Mouse (Mus musculus) neural tube, embryonic 11.5 days (tissue): ENCODE data around the gene Cdh3. TPM values are rescaled to one million over a fixed set of nuclear protein-coding genes. Genes with fewer than 3 reads are reported as not detected.
"Not testable (repeated sequence)": the region's sequence is repeated elsewhere in the genome, so short reads cannot be mapped to it uniquely, and the experiment has no call there.

ENCODE experiments used
- ATAC-seq: fragments of 200-750 bp; cut with Nextera tagmentation; 2 replicates; pipeline ENCODE4 v1.8.0; 2017; ENCODE audit warnings: moderate number of reproducible peaks, mild to moderate bottlenecking, moderate TSS enrichment, moderate library complexity; ENCODE audit not compliant: insufficient read depth, low FRiP score, low TSS enrichment
- DNase-seq: peaks from one replicate; pipeline ENCODE4 v3.0.0-alpha.2; 2015; ENCODE audit warnings: low spot score
- H3K27ac ChIP-seq: fragments of 300-500 bp; sonication (generic); 2 replicates; pipeline ENCODE4 v1.5.1; 2014; ENCODE audit warnings: low read depth, mild to moderate bottlenecking, low read length
- H3K27me3 ChIP-seq: fragments of 300-500 bp; sonication (generic); 2 replicates; pipeline ENCODE4 v1.6.1; 2014; ENCODE audit warnings: mild to moderate bottlenecking, low read length, mixed read lengths; ENCODE audit not compliant: control insufficient read depth, insufficient read depth
- H3K36me3 ChIP-seq: fragments of 300-500 bp; sonication (generic); 2 replicates; pipeline ENCODE4 v1.6.1; 2014; ENCODE audit warnings: mild to moderate bottlenecking, low read length, moderate library complexity, mixed read lengths; ENCODE audit not compliant: control insufficient read depth, insufficient read depth
- H3K4me1 ChIP-seq: fragments of 300-500 bp; sonication (generic); 2 replicates; pipeline ENCODE4 v1.6.1; 2014; ENCODE audit warnings: low read length, mixed read lengths; ENCODE audit not compliant: control insufficient read depth, insufficient read depth
- H3K4me2 ChIP-seq: fragments of 300-500 bp; sonication (generic); 2 replicates; pipeline ENCODE4 v1.6.1; 2014; ENCODE audit warnings: low read depth, mild to moderate bottlenecking, moderate library complexity
- H3K4me3 ChIP-seq: fragments of 300-500 bp; sonication (generic); 2 replicates; pipeline ENCODE4 v1.5.1; 2014; ENCODE audit warnings: low read depth, low read length
- H3K9ac ChIP-seq: fragments of 300-500 bp; sonication (generic); 2 replicates; pipeline ENCODE4 v1.6.1; 2014; ENCODE audit warnings: mild to moderate bottlenecking, low read length
- H3K9me3 ChIP-seq: fragments of 300-500 bp; sonication (generic); 2 replicates; pipeline ENCODE4 v1.6.1; 2016; ENCODE audit warnings: low read length; ENCODE audit not compliant: control insufficient read depth
- WGBS: fragments of 180-500 bp; shearing (Covaris S2); extraction: QIAGEN DNeasy Blood & Tissue Kit; methylation state at CpG from one replicate; pipeline ENCODE4 v1.1.7; 2014; 5-methylcytosine and 5-hydroxymethylcytosine counted together
- polyA plus RNA-seq: library from polyadenylated mRNA; unstranded; fragments of >200 nt; fragmentation: Nextera tagmentation; extraction: Ambion mirVana; gene quantifications from 2 replicates; pipeline ENCODE4 v1.2.1, GENCODE M21; 2014

Gene Cdh3
- polyA plus RNA-seq, 1 experiment from 2014 or later, result 5.4 TPM

DNA sequence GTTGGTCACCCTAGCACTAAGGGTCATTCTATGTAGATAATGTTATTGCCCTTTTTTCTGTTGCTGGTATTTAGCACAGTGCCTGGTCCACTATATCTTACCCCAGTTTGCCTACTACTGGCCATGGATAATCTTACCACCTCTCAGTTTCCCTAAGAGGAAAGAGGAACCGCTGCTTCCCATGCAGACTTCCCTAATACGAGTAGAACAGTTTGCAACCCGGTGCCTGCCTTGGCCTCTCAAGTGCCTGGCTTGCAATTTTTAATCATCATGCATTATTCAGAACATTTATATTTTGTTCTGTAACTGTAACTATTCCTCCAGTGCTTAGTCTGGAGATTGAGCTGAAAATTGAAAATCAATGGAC, 75.0 kb downstream of the Cdh3 start:
- H3K27ac ChIP-seq, result no peak overlapping the region
- no peak overlapping the region for H3K4me3 ChIP-seq
- no peaks in the 10 kb centered on the region for H3K27me3 ChIP-seq
- no peak for DNase-seq
- H3K36me3 ChIP-seq, result no peaks in the 10 kb centered on the region
- H3K4me1 ChIP-seq, result no peaks in the 10 kb centered on the region
- no peaks in the 10 kb centered on the region for H3K9me3 ChIP-seq
- no peak overlapping the region for H3K9ac ChIP-seq
- no peak for ATAC-seq
- 93% methylated on average over 3 of the region's 3 CpGs for WGBS
- H3K4me2 ChIP-seq, result no peak overlapping the region

DNA sequence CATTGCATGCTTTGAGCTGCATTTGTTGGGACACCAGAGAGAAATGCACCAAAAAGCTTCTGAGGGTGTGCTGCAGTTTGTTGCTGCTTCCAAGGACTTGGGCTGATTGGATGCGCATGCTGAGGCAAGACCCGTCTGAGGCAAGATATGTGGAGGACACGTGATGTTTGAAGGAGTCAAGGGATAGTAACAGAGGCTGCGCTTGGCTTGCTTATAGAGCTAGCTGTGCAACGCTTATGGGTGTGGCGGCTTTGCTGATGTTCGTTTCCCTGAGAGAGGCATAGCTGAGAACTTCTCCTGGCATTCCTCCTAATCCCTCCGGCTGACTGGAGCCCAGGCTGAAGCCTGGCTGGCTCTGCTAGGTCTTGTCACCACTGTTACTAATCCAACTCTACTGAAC, 76.2 kb downstream of the Cdh3 start:
- H3K9ac ChIP-seq, result no peak overlapping the region
- H3K4me2 ChIP-seq, result no peak overlapping the region
- no peaks in the 10 kb centered on the region for H3K27me3 ChIP-seq
- WGBS, result 92% methylated on average over 8 of the region's 8 CpGs
- H3K4me3 ChIP-seq, result no peak overlapping the region
- DNase-seq, result no peak
- no peaks in the 10 kb centered on the region for H3K9me3 ChIP-seq
- no peak for ATAC-seq
- no peak overlapping the region for H3K27ac ChIP-seq
- no peaks in the 10 kb centered on the region for H3K36me3 ChIP-seq
- no peaks in the 10 kb centered on the region for H3K4me1 ChIP-seq

DNA sequence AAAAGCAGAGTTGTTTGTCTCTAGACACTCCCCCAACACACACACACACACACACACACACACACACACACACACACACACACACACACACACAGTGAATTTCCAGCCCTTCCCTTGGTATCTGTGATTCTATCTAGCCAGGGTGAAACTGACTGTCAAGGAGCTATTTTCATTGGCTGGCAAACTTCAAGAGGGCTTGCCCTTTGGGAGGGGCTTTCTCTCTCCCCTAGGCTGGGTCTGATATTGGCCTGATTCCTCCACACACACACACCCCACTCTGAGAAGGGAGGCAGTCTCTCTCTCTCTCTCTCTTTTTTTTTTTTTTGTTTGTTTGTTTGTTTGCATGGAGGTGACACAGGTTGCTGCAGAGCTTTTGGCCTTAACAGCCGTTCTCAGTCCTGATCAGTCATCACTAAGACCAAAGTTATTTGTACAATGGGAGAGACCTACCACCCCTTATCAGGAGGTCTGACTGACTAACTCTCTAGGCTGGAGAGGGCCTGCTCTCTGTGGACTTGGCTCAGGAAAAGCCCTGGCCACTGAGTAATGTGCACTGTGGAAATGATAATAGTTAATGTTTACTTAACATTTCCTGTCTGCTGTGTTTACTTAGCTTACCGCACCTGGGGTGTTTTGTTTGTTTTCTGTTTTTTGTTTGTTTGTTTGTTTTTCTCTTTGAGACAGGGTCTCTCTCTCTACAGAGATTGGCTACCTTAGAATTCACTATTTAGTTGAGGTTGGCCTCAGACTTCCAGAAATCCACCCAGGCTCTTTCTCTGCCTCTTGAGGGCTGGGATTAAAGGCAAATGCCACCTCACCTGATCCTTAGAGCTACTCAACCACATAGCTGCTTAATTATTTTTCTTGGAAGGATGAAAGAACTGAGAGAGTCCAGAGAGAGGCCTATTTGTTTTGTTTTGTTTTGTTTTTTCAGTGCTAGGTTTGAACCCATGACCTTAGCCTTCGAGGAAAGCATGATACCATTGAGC, 78.0 kb downstream of the Cdh3 start:
- DNase-seq, result no peak
- no peak for ATAC-seq
- Histone ChIP-seq H3K9ac (no peak overlapping the region), H3K9me3 (no peaks in the 10 kb centered on the region), H3K27me3 (no peaks in the 10 kb centered on the region), H3K36me3 (no peaks in the 10 kb centered on the region), H3K4me1 (no peaks in the 10 kb centered on the region), H3K27ac (no peak overlapping the region), H3K4me2 (no peak overlapping the region), H3K4me3 (no peak overlapping the region)
- WGBS, result 75% methylated on average over 3 of the region's 3 CpGs

DNA sequence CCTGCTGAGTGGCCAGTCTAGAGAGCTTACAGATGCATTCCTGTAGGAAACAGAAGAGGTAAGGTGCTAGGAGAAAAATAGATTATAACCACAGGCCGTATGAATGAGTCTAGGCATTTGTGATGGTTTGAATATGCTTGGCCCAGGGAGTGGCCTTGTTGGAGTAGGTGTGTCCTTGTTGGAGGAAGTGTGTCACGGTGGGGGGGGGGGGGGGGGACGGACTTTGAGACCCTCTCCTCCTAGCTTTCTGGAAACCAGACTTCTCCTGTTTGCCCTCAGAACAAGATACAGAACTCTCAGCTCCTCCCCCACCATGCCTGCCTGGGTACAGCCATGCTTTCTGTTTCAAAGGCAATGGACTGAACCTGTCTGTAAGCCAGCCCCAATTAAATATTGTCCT, 81.8 kb downstream of the Cdh3 start:
- Histone ChIP-seq H3K27ac (no peak overlapping the region), H3K9me3 (no peaks in the 10 kb centered on the region), H3K4me1 (no peaks in the 10 kb centered on the region), H3K36me3 (no peaks in the 10 kb centered on the region), H3K27me3 (no peaks in the 10 kb centered on the region), H3K4me3 (no peak overlapping the region), H3K9ac (no peak overlapping the region), H3K4me2 (no peak overlapping the region)
- WGBS, result 76% methylated on average over 2 of the region's 3 CpGs
- ATAC-seq (no peak), DNase-seq (no peak)

DNA sequence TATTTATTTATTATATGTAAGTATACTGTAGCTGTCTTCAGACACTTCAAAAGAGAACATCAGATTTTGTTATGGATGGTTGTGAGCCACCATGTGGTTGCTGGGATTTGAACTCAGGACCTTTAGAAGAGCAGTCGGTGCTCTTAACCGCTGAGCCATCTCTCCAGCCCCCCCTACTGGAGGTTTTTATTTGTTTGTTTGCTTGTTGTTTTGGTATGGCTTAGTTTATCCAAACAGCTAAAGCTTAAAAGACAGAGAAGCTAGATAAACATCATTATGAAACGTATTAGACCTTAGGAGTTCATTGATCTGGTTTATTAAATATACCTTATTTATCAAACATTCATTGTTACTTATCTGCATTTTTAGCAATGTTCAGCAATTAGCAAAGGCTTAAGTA, 84.9 kb downstream of the Cdh3 start:
- H3K9ac ChIP-seq, DNase-seq: not testable (repeated sequence)
- WGBS, result 92% methylated on average over 3 of the region's 3 CpGs

DNA sequence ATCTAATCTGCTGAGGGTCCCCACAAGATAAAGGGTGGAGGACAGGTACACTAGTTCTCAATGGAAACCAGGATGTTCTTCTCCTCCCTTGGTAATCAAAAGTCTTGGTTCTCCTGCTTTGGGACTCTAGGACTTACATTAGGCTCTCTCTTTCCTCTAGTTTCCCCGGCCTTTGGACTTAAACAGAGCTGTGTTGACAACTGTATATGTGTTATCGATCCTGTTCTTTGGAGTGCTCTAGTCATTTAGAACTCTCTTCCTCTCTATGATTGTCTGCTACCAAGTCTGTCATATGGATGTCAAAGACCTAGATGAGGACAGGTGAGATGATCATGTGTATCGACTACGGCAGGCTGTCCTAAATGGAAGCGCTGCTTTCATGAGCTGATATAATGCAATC, 86.4 kb downstream of the Cdh3 start:
- Histone ChIP-seq H3K36me3 (no peaks in the 10 kb centered on the region), H3K4me2 (no peak overlapping the region), H3K27ac (no peak overlapping the region), H3K9me3 (no peaks in the 10 kb centered on the region), H3K27me3 (peaks cover 2% of the 10 kb centered on the region), H3K4me3 (no peak overlapping the region), H3K4me1 (no peaks in the 10 kb centered on the region), H3K9ac (no peak overlapping the region)
- no peak for DNase-seq
- WGBS, result 97% methylated on average over 5 of the region's 5 CpGs
- no peak for ATAC-seq

More for the DNA sequence above, 84.9 kb downstream of the Cdh3 start:
- not testable (repeated sequence) for H3K36me3 ChIP-seq, H3K4me3 ChIP-seq, H3K4me1 ChIP-seq, H3K9me3 ChIP-seq, H3K27ac ChIP-seq, ATAC-seq, H3K27me3 ChIP-seq, H3K4me2 ChIP-seq

DNA sequence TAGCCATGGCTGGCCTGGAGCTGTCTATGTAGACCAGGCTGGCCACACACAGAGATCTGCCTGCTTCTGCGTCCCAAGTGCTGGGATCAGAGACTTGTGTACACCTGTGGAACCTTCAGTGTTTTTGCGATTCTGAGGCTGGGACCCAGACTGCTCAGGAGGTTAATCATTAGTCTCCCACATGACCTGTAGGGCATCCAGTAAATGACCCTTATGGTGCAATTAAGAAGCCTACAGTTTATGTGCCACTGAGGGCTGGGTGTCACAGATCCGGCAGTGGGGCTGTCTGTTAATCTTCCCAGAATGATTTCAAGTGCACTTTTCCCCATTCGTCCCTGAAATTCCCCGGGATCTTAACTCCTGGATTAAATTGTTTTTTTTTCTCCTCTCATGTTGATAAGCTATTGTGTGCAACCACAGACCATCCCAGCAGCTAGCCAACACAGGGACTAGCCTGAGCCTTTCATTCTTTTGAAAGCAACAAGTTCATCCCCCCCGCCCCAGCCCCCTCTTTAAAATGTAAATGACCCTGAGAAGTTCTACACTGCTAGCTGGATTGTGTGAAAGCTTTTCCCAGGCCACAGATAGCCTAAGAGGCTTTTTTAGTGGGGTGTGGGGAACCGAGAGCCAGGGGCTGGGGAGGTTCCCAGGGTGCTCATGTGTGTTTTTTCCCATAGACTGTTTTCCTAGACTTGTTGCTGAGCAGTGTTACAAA, 88.7 kb downstream of the Cdh3 start:
- Histone ChIP-seq H3K4me1 (peaks cover 12% of the 10 kb centered on the region), H3K4me2 (no peak overlapping the region), H3K9me3 (no peaks in the 10 kb centered on the region), H3K9ac (no peak overlapping the region), H3K27me3 (peaks cover 26% of the 10 kb centered on the region), H3K27ac (no peak overlapping the region), H3K36me3 (no peaks in the 10 kb centered on the region), H3K4me3 (no peak overlapping the region)
- WGBS, result 25% methylated on average over 7 of the region's 7 CpGs
- no peak for DNase-seq
- ATAC-seq, result no peak

DNA sequence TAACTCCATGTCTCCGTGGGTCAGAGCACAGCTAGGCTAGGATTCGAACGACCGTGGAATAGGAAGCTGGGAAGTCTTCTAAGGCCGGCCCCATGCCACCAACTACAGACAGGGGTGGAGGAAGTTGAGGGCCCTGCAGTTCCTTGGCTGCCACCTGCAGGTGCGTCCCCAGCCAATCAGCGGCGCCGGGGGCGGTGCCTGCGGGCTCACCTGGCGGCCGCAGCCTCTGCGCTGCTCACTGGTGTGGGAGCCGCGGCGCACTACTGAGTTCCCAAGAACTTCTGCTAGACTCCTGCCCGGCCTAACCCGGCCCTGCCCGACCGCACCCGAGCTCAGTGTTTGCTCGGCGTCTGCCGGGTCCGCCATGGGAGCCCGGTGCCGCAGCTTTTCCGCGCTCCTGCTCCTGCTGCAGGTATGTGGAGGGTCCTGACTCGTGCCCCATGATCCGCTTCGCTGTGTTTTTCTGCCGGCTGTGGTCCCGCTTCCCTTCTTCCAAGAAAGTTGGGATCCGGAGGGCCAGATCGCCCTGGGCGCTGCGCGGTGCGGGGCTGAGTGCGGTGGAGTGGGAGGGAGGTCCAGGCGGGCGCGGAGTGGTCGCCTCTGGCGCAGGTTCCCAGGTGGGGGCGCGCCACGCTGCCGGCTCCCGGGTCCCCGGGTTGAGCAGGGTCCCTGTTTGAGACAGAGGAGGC, 92.6 kb downstream of the Cdh3 start, which contains the start of gene Cdh1:
Gene Cdh1, plus strand, starts transcription at position 221 of the 689 bp plus-strand sequence.
- DNase-seq (peak; percentile 30), ATAC-seq (0 out of 2 replicates have a peak, but pooled peaks have one; percentile 31)
- under 1% methylated on average over 53 of the region's 53 CpGs for WGBS
- H3K9me3 ChIP-seq, result no peaks in the 10 kb centered on the region
- no peak within 1 kb of the TSS for H3K27ac ChIP-seq
- peaks cover 41% of the 10 kb centered on the region for H3K27me3 ChIP-seq
- H3K4me1 ChIP-seq, result peaks cover 12% of the 10 kb centered on the region
- H3K9ac ChIP-seq, result 0 out of 2 replicates have a peak within 1 kb of the TSS, but pooled peaks have one; percentile 20
- H3K36me3 ChIP-seq, result no peaks in the 10 kb centered on the region
- peak within 1 kb of the TSS; percentile 79 for H3K4me2 ChIP-seq
- peak within 1 kb of the TSS; percentile 43 for H3K4me3 ChIP-seq
